Mouse (Mus musculus): ENCODE data around the gene Pxmp4.
A peak's percentile ranks its signal among the peaks of the same experiment; 100 is the strongest.

Gene Pxmp4

DNA sequence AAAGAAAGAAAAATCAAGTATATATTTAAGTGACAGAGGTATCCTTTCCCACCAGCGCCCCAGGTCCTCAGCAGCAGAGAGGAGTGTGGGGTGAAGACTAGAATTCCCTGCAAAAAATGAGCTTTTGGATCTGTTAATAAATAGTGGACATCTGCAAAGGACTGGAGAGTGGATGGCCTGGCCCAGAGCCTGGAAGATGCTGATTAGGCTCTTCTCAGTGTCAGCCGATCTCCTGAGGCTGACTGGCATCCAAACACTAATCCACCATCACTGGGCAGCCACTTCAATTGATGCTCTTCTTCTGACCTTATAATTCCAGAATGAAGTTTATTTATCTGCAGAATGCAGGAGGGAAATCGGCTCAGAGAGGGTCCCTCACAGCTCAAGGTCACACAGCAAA, 30.5 kb downstream of the Pxmp4 start:
- DNase-seq (ENCODE audit: low spot score): no peak

DNA sequence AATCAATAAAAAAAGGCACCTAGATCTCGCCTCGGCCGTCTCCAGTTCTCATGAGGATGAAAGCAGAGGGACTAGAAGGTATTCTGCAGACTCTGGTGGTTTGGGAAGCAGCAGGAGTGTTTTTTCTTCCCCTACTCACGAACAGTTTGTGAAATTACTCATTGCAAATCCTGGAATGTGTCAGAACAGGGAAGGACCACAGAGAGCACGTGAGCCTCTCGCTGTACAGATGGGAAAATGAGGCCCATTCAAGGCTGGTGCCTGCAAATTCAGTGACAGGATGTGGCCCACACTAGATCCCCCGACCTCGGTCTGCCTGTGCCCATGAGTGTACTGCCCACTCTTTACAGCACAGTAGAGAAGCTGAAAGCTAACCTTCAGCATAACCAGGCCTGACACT, 31.5 kb downstream of the Pxmp4 start:
- no peak for DNase-seq (ENCODE audit: low spot score)

DNA sequence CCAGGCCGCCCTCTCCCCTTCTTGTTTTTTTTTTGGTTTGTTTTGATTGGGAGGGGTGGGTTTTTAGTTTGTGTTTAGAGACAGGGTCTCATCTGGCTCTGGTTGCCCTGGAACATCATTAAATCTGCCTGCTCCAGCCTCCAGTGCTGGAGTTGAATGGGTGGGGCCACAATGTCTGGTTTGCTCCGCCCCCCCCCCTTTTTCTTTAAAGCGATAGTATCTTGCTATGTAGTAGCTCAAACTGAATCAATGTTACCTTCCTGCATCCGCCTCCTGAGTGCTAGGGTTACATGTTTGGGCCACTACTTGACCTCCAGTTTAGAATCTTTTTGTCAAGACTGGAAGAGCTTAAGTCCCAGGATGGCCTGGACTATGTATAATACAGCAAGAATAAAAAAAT, 32.2 kb downstream of the Pxmp4 start:
- no peak for DNase-seq (ENCODE audit: low spot score)

DNA sequence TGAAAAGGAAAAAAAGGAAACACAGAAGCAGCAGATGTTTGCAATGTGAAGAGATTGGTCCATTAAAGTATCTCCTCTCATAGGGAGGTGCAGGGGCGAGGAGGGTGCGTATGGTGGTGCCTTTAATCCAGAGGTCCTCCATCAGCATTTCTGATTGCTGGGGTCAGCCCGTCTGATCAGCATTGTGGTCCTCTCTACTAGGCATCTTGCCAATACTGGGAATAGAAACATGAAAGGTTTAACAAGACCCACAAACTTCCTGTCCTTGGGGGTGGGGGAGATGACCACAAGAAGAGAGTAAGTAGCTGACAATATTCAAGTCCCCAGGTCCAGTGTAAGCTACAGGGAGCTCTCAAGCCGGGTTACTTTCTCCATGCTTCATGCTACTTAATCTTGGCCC, 32.8 kb downstream of the Pxmp4 start:
- DNase-seq (ENCODE audit: low spot score): no peak

DNA sequence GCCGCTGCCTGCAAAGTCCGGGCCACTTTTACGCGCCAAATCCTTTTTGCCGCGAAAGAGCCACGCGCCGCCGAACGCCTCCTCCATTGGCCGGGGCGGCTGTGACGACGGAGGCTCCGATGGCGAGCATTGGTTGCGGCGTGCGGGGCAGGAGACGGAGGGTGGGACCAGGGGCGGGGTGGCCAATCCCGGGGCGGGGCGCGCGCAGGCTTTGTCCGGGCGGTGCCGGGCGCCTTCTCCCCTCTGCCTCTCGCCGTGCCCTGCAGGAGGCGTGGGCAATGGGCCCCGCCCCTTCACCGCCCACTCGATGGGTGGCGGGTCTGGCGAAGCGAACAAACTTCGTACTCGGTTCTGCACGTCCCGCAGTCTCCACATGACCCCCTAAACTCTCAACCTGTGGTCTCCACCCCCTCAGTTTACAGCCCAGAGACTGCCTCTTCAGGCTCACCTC, 33.6 kb downstream of the Pxmp4 start, which contains the start of gene E2f1:
Gene E2f1 (minus strand): TSS at position 57 of the 451 bp plus-strand sequence.
- peak; percentile 72 for DNase-seq (ENCODE audit: low spot score)

DNA sequence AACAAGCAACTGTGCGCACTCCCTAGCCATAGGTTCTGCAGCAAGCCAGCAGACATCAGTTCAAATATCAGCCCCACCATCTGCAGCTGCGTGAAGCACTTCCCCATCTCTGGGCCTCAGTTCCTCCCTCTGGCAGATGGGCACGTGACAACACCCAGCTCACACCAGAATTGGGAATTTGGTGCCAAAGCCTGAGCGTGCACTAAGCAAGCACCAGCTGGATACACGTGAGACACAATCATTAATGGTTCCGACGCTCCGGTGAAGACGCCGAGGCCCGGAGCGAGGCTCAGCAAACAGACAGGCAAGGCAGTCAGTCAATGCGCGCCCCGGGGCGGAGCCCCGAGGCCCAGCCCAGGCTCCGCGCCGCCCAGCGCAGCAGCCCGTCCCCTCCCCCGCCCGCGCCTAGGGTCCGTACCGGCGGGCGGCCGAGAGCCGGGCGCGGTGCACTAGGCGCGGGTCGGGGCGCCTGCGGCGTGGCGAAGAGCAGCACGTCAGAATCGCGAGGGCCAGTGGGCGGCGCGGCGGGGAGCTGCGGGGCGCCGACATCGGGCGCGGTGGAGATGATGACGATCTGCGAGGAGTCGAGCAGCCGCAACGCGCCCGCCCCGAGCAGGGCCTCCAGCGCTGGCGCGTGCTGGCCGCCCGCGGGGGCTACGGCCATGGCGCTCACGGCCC, 34.3 kb downstream of the Pxmp4 start:
- DNase-seq (ENCODE audit: low spot score): no peak

DNA sequence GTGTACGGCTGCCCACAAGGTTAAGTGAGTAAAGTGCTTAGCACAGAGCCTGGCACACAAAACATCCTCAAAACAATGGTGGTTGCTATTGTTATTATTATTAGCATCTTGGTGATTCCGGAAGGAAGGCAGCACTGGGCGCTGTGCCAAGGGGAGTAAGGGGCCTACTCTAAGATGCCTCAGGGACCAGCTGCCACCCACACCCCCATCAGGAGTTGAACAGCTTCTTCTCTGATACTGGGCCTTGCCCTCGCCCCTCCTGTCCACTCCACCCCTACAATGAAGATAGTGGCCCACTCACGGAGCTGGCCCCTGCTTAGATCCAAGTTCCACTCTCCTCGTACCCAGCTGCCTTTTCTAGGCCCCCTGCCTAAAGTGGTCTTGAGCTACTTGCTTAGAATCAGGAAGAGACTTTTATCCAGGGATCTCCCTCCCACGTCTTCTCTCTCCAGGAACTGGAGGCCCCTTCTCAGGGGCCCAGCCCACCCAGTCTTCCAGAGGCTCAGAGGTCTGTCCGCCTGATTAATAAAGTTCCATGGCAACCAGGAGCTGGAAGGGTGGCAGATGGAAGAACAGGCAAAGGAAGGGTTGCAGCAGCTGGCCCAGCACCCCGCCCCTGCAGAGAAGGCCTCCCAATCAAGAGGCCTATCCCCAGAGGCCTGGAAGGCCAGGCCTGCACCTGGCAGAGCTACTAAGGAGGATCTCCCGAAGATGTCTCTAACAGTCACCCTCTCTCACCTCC, 35.0 kb downstream of the Pxmp4 start:
- DNase-seq (ENCODE audit: low spot score): no peak

DNA sequence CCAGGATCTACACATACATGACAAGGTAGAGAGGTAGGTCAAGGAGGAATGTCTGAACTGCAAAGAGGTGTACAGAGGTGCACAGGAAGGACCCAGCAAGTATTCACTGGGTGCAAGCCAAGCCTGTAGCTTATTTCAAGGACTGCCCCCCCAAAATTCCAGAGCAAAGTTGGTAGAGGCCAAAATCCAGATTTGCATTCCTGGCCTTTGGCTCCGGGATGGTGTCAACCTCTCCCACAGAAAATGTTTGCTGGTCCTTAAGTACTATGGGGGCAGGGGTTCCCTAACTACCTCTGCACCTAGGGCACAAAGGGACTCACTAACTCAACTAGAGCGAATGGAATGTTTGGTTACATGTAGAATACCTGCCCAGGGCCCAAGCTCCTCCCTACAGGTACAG, 35.7 kb downstream of the Pxmp4 start:
- DNase-seq (ENCODE audit: low spot score): no peak

DNA sequence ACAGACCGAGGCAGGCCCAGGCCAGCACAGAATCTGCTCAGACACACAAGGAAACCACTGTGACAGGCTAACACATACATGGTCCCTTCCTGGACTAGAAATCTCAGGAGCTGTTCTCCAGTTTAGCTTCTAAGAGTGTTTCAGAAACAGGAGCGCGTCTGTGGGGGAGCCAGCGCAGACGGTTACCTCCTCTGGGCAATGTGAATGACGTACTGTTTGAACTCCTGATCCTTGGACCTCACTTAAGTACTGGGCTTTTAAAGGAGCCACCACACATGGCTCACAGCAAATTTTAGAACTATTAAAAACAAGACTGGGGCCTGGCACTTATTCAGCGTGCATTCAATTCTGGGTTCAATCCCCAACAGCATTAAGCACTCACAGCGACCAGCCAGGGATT, 36.9 kb downstream of the Pxmp4 start:
- no peak for DNase-seq (ENCODE audit: low spot score)

DNA sequence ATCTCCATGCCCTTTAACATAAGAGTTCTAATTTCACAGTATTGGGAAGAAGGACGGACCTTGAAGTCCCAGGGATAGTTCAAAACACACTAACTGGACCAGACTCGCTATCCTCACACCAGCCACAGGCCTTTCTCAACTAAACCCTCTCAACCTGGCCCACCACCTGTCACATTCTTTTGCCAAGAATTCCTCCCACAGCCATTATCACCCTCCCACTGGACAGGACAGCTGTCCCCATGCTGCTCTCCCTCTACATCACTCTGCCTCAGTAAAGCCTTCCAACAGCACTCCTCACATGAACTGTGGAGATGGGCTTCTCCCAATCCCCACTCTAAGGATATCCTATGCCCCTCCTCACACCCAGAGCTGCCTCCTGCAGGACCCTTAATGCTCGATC, 37.9 kb downstream of the Pxmp4 start:
- no peak for DNase-seq (ENCODE audit: low spot score)

DNA sequence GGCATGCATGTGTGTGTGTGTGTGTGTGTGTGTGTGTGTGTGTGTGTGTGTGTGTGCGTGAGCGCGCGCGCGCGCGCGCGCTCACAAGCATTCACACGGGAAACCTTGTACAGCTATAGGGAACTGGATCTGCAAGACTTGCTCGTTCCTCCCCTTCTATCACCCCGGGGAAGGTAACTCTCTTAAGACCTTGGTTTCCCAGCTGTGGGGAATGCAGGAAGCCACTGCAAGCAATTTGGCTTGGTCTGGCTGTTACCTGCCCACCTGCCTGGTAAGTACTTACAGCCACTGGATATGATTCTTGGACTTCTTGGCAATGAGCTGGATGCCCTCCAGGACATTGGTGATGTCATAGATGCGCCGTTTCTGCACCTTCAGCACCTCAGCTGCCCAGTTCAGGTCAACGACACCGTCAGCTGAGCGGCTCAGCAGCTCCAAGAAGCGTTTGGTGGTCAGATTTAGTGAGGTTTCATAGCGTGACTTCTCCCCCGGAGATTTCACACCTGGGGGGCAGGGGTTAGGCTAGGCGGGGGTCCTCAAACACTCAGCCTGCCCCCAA, 39.8 kb downstream of the Pxmp4 start:
- no peak for DNase-seq (ENCODE audit: low spot score)

DNA sequence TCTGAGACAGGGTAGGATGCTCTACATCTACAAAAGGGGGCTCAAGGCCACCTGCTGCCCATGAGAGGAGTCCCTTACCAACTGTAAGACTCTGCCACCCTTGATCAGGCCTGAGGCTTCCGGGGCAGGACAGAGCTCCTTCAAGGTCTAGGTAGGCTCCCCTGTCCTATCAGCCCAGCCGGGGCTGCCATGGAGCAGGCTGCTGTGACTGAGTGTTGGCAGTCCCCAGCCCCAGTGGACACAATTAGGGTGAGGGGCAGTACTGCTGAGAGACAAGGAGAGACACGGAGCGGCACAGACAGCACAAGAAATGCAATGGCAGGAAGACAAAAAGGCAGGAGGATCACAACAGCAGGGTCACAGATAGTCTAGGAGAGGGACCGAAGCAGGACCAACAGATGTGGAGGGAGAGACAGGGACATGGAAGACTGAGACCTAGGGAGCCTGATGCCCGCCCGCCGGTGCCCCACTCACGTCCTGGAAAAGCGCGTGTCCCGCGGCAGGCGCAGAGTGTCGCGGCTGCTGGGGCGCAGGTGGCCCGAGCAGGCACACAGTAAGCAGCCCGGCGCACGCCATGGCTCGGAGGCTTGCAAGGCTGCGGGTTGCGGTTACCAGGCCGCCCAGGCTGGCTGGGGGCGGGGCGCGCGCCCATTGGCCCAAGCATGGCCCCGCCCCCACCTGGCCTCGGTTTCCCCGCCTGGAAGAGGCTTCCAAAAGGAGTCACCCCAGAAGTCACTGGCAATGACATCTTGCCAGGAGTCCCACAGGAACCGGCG, 45.1 kb downstream of the Pxmp4 start, which contains the start of gene Necab3:
Gene Necab3 (minus strand): TSS at position 627 of the 776 bp plus-strand sequence.
- no peak for DNase-seq (ENCODE audit: low spot score)

DNA sequence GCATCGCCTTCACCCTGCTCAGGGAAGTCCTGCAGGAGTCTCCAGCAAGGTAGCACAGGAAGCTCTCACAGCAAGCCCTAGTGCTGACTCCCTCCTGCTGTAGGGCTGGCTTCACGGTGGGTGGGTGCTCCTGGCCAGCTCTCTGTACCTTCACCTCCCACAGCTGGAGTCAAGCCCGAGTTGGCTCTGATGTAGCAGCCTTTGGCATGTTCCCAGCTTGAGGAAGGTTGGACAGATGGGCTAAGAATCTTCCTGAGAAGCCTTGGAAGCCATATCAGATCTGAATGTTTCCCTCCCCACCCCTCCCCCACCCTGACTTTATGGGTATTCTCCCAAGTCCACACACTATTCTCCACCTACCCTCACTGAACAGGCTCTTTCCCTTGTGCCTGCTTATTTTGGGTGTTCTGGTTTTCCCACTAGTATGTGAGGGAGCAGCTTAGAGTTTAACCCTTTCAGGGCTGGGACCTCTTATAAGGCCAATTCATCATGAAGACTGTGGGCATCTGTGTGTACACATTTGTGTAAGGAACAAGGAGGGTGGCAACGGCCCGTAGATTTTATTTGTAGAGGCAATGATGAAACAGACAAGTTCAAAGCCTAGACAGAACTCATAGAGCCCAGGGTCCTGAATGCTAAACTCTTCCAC, 46.2 kb downstream of the Pxmp4 start:
- DNase-seq (ENCODE audit: low spot score): no peak

DNA sequence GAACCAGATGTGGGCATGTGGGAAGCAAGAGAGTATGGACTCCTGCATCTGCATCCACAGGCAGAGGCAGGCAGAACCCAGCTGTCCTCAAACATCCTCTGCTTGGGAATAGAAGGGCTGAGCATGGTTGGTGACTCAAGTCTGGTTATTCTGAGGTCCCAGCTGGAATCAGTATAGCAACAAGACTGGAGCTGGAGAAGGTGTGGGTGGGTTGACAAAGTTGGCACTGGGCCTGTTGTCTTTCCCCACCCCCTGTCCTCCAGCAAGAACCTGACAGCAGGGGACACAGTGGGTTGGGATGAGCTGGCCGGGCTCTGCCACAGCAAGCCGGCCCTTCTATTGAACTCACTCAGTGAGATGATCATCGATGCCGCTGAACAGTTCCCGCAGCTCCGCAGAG, 48.3 kb downstream of the Pxmp4 start:
- DNase-seq (ENCODE audit: low spot score): no peak

DNA sequence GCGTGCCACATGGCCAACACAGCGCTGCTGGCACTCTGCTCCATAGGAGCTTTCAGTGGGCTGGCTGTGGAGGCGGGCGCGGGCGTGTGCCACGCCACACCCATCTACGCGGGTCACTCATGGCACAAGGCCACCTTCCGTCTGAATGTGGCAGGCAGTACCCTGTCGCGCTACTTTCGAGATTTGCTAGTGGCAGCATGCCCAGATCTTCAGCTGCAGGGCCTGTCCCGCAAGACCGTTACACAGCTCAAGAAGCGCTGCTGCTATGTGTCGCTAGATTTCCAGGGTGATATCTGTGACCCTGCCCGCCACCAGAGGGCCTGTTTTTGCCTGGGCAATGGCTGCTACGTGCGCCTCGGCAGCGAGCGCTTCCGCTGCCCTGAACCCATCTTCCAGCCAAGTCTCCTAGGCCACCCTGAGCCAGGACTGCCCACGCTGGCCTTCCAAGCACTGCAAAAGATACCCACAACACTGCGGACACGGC, 51.0 kb downstream of the Pxmp4 start:
- DNase-seq (ENCODE audit: low spot score): no peak

DNA sequence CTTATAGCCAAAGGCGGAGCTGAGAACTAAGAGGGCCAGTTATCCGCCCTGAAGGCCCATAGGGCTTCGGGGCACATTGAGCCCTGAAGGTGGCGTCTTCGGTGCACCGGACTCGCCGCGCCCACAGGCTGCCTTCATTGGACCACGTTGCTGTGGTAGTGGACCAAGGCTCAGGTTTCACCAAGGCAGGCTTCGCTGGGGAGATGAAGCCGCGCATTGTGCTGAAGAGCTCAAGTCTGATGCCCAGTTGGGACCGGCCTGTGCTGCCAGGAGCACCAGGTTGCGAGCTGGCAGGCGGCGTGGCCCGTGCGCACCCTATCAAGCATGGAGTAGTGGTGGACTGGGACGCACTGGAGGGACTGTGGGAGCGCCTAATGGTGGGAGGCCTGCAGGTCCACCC, 51.6 kb downstream of the Pxmp4 start:
- no peak for DNase-seq (ENCODE audit: low spot score)

DNA sequence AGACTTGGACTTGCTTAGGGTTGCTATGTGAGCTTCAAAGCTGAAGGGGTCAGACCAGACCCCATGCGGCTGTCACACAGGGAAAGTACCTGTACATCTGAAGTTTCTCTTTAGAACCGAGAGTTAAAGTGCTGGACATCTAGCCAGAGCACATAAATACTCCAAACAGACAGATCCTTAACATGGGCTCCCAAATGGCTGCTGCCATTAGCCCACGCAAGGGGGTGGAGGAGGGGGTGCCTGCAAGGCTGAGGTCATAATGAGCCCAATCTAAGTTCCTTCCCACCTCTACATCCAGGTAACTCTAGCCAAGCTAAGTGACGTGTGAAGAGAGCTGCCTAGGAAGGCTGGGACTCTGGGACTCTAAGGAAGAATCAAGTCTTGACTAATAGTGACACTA, 52.0 kb downstream of the Pxmp4 start, which contains the start of gene Actl10:
Gene Actl10 (plus strand): TSS at position 301 of the 400 bp plus-strand sequence.
- no peak for DNase-seq (ENCODE audit: low spot score)

DNA sequence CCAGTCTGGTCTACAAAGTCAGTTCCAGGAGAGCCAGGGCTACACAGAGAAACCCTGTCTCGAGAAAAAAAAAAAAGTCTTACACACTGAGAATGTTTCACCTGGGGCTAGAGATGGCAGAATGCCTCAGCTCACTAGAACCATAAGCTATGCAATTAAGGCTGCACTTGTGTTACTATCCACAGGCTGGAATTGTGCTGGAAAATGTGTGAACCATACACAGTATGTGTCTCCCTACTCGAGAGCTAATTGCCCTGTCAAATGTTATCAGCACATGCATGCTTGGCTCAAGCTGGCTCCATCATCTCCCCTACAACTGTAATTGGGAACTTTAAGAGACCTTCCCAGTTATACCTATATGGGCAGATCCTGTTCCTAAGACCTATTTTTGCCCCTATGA, 52.6 kb downstream of the Pxmp4 start:
- DNase-seq (ENCODE audit: low spot score): no peak

DNA sequence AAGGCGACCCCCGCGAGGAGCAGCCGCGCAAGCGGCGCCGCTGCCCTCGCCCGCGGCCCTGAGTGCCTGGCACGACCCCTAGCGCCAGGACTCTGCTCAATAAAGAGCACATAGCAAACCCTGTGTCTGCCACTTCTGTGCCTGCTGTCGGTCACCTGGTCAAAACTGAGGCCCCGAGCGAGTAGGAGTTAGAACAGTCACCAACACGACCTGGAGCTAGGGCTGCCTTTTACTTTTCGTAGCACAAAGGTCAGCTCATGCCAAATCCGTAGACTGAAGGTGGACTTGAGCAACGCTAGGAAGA, 53.7 kb downstream of the Pxmp4 start:
- no peak for DNase-seq (ENCODE audit: low spot score)

DNA sequence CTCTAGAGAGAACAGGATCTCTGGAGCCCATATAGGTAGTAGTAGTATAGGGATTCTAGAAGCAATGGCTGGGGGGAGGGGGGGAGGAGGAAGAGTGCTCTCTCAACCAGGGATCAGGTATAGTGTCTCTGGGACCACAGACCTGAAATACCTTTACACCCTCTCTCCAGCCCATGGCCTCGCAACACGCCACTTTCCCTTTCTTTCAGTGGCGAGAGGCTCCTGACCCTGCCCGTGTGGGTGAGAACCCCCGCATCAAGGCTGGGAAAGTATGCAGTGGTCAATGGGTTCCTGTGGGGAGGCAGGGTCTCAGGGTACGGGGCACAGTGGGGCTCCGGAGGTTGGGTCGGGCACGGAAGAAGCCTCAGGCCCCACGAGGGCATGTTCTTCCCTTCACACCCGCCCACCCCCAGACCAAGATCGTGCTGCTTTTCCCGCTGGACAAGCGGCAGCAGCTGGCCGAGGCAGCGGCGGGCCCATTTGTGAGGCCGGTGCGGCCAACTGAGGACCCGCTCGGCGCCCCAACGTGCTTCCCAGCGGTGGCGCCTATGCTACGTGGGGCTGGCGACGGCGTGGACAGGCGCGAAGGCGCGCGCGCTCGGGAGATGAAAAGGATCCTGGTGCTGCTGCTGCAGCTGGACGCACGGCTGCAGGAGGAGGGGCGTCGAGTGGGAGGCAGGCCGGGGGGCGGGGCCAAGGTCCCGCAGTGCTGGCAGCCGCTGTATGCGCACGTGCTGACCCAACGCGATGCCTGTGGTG, 54.2 kb downstream of the Pxmp4 start:
- DNase-seq (ENCODE audit: low spot score): no peak

DNA sequence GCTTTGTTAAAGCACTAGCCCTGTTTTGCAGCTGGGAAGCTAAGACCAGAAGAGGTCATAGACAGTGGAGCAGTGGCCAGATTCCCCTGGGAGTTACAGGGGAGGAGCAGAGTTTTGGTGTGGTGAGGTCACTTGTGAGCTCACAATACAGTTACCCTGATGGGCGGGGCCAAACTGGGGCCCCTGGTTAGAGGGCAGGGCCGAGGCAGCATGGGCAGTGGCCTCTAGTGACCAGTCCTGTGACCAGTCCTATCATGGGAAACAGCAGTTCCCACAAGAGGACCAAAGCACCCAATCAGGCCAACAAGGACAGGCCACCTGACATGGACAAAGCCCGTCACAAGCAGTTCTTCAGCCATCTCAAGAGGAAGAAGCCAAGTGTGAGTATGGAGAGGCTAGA, 54.8 kb downstream of the Pxmp4 start:
- no peak for DNase-seq (ENCODE audit: low spot score)
